Mouse (Mus musculus) ovary, adult 18-20 months (tissue): ENCODE data around the gene Gpatch11.
A peak's percentile ranks its signal among the peaks of the same experiment; 100 is the strongest.

Experiments
- DNase-seq: peaks from one replicate; pipeline ENCODE4 v3.0.0; 2022; ENCODE audit warnings: low spot score, mixed read lengths

Gene Gpatch11

DNA sequence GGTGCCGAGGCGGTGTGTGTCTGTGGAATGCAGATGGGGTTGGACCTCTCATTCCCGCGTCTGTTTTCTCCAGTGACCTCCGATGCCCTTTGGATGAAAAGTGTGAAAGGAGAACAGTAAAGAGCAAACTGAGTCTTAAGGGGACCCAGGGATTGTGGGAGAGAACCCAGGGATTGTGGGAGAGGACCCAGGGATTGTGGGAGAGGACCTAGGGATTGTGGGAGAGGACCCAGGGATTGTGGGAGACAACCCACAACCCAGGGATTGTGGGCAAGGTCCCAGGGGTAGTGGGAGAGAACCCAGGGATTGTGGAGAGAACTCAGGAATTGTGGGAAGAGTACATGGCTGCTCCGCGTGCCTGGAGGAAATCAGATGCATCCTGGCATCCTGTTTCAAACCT, 59.6 kb downstream of the Gpatch11 start:
- DNase-seq: no peak

DNA sequence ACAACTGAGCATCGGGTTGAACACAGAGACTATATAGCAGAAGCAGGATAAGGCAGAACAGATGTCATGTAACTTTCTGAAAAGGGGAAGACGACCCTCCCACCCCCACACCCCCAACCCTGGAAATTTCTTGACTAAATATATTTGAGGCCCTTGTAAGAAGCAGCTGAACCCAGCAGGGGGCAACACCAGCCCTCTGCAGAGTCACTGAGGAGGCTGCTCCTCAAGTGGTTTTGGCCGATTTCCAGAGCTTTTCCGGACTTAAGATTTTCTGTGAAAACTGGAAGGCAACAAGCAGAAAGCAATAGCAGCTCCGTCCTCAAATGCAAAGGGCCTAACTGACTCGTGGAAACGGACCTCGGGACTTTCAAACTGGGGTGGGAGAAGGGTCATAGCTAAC, 60.0 kb downstream of the Gpatch11 start:
- peak; percentile 36 for DNase-seq
